Mouse (Mus musculus): Measurements from ENCODE around the gene Rubcn. TPM values are rescaled to one million over a fixed set of nuclear protein-coding genes. Genes with fewer than 3 reads are reported as not detected.
"Not testable (repeated sequence)": the region's sequence is repeated elsewhere in the genome, so short reads cannot be mapped to it uniquely, and the experiment has no call there.

Gene Rubcn
- polyA plus RNA-seq, 1 experiment: 9.9 TPM

DNA sequence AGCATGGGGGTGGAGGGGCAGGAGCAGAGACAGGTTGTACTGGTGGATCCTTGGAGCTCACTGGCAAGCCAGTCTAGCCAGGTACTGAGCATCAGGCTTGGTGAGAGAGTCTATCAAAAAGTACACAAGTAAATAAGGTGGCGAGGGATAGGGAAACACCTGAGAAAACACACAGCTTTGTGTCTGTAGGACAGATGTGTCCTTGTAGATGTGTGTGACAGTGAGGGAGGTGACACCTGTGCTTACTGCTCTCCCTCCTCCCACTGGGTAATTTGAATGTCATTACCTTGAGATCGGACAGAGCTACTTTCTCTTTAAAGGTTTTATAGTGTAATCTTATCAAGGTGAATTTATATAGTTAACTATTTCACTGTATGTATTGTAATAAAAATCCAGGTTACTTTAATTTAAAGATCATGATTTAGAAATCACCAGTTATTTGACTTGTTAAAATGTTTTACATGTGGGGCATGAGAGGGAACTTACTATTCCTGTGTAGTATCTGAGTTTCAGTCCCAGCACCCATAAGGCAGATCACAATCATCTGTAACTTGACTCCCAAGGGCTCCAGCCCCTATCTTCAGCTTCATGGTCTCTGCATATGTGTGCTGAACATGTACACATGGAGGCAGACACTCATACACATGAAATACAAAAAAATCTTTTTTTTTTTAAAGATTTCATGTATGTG, 23.9 kb upstream of the Rubcn start:
- Histone ChIP-seq H3K27me3 (replicated peaks) (no peaks in the 10 kb centered on the region), H3K4me1 (no peaks in the 10 kb centered on the region; the same call in 1 of the 2 replicates), H3K9me3 (no peaks in the 10 kb centered on the region), H3K36me3 (replicated peaks; ENCODE audit: low read length) (peaks cover 78% of the 10 kb centered on the region), H3K4me3 (replicated peaks) (no peak overlapping the region)
- no peak for TF ChIP-seq FLI1 (IDR thresholded peaks at IDR 0.05; ENCODE audit: low read length)
- no peak for TF ChIP-seq GATA1 (IDR thresholded peaks at IDR 0.05; ENCODE audit: borderline replicate concordance, low read length)

DNA sequence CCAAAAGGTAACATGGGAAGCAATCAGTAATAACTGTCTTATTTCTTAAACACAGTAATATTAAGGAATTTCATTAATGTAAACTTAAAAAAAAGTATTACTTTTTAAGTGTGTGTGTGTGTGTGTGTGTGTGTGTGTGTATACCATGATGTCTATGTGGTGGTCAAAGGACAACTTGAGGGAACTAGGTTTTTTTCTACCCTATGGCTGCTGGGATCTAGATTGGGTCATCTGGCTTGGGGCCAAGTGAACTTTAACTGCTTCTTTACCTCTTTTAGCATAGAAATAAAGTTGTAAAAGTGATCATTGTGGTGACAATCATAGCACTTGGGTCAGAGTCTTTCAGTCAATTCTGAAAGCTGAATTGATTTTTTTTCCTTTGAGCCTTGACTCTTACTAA, 18.6 kb upstream of the Rubcn start:
- peaks cover 87% of the 10 kb centered on the region for H3K36me3 ChIP-seq (replicated peaks; ENCODE audit: low read length)
- TF ChIP-seq GATA1 (IDR thresholded peaks at IDR 0.05; ENCODE audit: borderline replicate concordance, low read length): no peak
- no peak for TF ChIP-seq FLI1 (IDR thresholded peaks at IDR 0.05; ENCODE audit: low read length)
- no peaks in the 10 kb centered on the region; the same call in 1 of the 2 replicates for H3K4me1 ChIP-seq

DNA sequence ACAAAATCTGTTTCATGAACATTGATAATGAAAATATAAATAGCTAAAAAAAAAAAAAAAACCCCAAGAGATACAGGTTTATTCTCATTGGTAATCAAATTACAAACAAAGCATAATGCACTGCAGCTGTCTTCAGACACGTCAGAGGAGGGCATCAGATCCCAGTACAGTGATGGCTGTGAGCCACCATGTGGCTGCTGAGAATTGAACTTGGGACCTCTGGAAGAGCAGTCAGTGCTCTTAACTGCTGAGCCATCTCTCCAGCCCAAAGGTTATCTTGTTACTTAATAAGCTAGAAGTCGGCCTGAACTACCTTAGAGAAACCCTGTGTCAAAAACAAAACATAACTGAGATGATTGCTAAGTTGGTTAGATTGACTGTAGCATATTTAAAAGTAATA, 12.3 kb upstream of the Rubcn start:
- Histone ChIP-seq H3K27me3 (replicated peaks) (no peaks in the 10 kb centered on the region), H3K9me3 (no peaks in the 10 kb centered on the region), H3K36me3 (replicated peaks; ENCODE audit: low read length) (peaks cover 76% of the 10 kb centered on the region), H3K4me3 (replicated peaks) (no peak overlapping the region), H3K4me1 (no peaks in the 10 kb centered on the region)
- TF ChIP-seq GATA1 (IDR thresholded peaks at IDR 0.05; ENCODE audit: borderline replicate concordance, low read length) (no peak), FLI1 (IDR thresholded peaks at IDR 0.05; ENCODE audit: low read length) (no peak)

More for the DNA sequence above, 18.6 kb upstream of the Rubcn start:
- Histone ChIP-seq H3K9me3 (no peaks in the 10 kb centered on the region), H3K4me3 (replicated peaks) (no peak overlapping the region), H3K27me3 (replicated peaks) (no peaks in the 10 kb centered on the region)

DNA sequence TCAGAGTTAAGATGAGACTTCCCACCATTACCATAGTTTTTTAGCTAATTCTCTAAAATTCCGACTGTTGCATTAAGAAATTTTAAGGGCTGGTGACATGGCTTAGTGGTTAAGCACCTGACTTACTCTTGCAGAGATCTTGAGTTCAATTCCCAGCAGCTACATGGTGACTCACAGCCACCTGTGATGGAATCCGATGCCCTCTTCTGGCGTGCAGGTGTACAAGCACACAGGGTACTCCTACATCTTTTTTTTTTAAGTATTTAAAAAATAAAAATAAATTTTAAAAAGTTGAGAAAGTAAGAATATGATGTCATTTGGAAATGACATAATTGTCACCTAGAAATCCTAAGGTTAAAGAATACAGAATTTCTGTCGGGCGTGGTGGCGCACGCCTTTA, 10.4 kb upstream of the Rubcn start:
- H3K4me1 ChIP-seq: peaks cover 10% of the 10 kb centered on the region; the same call in 1 of the 2 replicates
- no peaks in the 10 kb centered on the region for H3K27me3 ChIP-seq (replicated peaks)
- TF ChIP-seq FLI1 (IDR thresholded peaks at IDR 0.05; ENCODE audit: low read length) (no peak), GATA1 (IDR thresholded peaks at IDR 0.05; ENCODE audit: borderline replicate concordance, low read length) (no peak)
- H3K4me3 ChIP-seq (replicated peaks): no peak overlapping the region
- no peaks in the 10 kb centered on the region for H3K9me3 ChIP-seq
- H3K36me3 ChIP-seq (replicated peaks; ENCODE audit: low read length): peaks cover 73% of the 10 kb centered on the region

DNA sequence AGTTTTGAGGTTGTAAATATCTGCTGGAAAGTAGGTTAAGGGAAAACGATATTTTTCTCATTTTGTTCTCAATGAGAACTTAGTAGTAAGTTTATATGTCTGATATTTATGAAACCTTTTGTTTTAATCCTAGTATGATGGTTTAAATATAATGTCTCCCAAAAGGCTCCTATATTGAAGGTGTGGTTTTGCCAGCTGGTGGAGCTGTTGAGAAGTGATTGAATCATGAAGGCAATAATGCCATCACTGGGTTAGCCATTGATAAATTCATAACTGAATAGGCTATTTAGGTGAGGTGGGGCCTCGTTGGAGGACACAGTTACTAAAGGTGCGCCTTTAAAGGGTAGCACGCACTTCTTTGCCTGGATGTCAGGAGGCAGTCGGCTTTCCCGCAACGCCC, 4.0 kb upstream of the Rubcn start:
- Histone ChIP-seq H3K27me3 (replicated peaks) (no peaks in the 10 kb centered on the region), H3K9me3 (no peaks in the 10 kb centered on the region), H3K4me1 (peaks cover 44% of the 10 kb centered on the region), H3K4me3 (replicated peaks) (no peak overlapping the region), H3K36me3 (replicated peaks; ENCODE audit: low read length) (peaks cover 29% of the 10 kb centered on the region)
- TF ChIP-seq FLI1 (IDR thresholded peaks at IDR 0.05; ENCODE audit: low read length) (no peak), GATA1 (IDR thresholded peaks at IDR 0.05; ENCODE audit: borderline replicate concordance, low read length) (no peak)

DNA sequence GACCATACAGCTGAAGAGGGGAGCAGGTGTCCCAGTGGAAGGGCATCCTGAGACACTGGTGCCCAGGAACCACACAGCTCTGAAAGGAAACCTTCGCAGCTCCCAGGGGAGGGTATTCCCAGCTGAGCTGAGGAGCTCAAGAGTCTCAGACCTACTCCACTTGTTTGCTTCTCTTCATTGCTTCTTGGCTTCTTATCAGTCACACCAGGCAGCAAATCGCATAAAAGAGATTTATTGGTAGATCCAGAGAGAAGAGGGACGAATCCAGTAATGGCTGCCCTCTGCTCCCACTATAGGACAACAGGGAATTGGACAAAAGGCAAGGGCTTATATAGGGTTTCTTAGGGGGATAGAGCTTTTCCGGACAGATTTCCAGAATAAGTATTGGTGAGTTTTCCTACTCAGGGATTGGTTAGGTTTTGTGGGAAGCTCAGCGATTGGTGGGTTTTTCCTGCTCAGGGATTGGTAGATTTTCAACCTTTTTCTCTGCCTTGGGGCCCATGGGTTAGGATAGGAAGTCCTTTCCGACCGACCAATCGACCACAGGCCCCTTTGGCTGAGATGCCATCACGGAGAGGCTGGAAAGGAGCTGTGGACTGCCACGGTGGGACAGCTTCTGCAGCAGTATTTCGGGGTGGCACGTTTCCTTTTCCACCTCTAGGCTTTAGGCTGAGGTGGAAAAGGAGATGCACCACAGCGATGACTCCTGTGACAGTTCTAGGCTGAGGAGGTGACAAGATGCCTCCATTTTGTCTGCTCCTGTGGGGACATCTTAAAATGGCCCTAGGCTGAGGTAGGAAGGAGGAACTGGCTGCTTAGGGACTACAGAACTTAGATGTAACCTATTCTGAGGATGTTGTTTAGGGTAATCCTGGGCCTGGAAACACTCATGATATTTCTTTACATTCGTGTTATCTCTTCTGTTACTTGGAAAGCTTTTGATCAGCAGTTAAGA, 1.7 kb upstream of the Rubcn start:
- Histone ChIP-seq H3K27me3 (replicated peaks) (no peaks in the 10 kb centered on the region), H3K4me3 (replicated peaks) (peak overlapping the region; percentile 77), H3K9me3 (no peaks in the 10 kb centered on the region), H3K4me1 (peaks cover 42% of the 10 kb centered on the region), H3K36me3 (replicated peaks; ENCODE audit: low read length) (peaks cover 11% of the 10 kb centered on the region)
- TF ChIP-seq GATA1 (IDR thresholded peaks at IDR 0.05; ENCODE audit: borderline replicate concordance, low read length) (no peak), FLI1 (IDR thresholded peaks at IDR 0.05; ENCODE audit: low read length) (no peak)

DNA sequence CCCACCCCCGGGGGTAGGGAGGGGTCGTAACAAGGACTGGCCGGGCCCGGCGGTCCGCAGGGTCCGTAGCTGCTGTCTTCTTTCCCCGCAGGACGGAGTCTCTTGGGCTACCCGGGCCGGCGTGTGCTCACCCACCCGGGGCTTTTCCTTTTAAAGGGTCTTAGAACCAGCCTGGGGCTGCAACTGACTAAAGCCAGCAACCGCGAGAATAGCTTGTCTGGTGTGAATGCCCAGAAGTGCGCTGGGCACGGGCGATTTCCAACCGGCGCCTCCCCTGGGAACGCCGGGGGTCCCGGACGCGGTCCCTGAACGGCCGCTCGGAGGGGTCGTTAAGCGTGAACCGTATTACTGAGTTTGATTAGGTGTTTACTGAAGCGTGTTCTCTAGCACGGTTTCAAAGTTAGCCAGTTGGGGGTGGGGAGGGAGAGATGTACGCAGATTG, 612 bp upstream of the Rubcn start:
- H3K9me3 ChIP-seq: no peaks in the 10 kb centered on the region
- peaks cover 3% of the 10 kb centered on the region for H3K36me3 ChIP-seq (replicated peaks; ENCODE audit: low read length)
- TF ChIP-seq FLI1 (IDR thresholded peaks at IDR 0.05; ENCODE audit: low read length) (no peak), GATA1 (IDR thresholded peaks at IDR 0.05; ENCODE audit: borderline replicate concordance, low read length) (no peak)
- H3K27me3 ChIP-seq (replicated peaks): no peaks in the 10 kb centered on the region
- H3K4me1 ChIP-seq: peaks cover 36% of the 10 kb centered on the region
- peak overlapping the region; percentile 95 for H3K4me3 ChIP-seq (replicated peaks)

DNA sequence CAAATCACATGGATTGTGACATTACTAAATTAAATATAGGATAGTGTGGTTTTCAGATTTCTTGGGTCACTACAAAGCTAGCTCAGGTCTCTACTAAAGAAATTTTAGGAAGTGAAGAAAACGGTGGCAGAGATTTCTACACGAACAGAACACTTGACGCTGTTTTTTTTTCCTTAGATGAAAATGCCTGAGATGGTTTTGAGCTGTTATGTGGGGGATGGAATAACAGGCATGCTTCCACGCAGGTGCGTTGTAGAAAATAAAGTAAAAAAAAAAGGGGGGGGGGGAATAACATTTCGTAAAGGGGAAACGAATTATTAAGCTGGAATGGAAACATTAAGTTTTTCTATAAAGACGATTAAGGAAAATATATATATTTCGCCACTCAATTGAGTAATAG, 735 bp downstream of the Rubcn start:
- no peak for TF ChIP-seq GATA1 (IDR thresholded peaks at IDR 0.05; ENCODE audit: borderline replicate concordance, low read length)
- Histone ChIP-seq H3K4me1 (peaks cover 37% of the 10 kb centered on the region), H3K27me3 (replicated peaks) (no peaks in the 10 kb centered on the region), H3K4me3 (replicated peaks) (peak overlapping the region; percentile 95), H3K36me3 (replicated peaks; ENCODE audit: low read length) (peaks cover 3% of the 10 kb centered on the region), H3K9me3 (no peaks in the 10 kb centered on the region)

DNA sequence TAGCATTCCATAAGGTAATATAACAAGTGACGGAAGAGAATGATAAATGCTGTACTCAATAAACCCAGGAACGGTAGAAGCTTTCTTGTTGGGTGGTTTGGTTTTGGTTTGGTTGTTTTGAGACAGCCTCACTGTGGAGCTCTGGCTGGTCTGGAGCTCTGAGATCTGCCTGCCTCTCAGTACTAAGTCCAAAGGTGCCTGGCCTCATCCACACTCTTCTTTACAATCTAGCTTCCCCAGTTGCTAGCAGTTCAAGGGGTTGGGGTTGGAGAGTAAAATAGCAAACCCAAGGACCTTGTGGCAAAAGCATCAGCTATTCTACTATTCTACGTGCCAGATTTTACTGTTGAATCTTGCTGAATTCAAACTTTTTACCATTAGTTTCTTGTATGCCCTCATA, 1.7 kb downstream of the Rubcn start:
- no peaks in the 10 kb centered on the region for H3K9me3 ChIP-seq
- no peaks in the 10 kb centered on the region for H3K27me3 ChIP-seq (replicated peaks)
- H3K36me3 ChIP-seq (replicated peaks; ENCODE audit: low read length): peaks cover 3% of the 10 kb centered on the region
- TF ChIP-seq FLI1 (IDR thresholded peaks at IDR 0.05; ENCODE audit: low read length) (no peak), GATA1 (IDR thresholded peaks at IDR 0.05; ENCODE audit: borderline replicate concordance, low read length) (no peak)
- peaks cover 34% of the 10 kb centered on the region for H3K4me1 ChIP-seq
- H3K4me3 ChIP-seq (replicated peaks): no peak overlapping the region

DNA sequence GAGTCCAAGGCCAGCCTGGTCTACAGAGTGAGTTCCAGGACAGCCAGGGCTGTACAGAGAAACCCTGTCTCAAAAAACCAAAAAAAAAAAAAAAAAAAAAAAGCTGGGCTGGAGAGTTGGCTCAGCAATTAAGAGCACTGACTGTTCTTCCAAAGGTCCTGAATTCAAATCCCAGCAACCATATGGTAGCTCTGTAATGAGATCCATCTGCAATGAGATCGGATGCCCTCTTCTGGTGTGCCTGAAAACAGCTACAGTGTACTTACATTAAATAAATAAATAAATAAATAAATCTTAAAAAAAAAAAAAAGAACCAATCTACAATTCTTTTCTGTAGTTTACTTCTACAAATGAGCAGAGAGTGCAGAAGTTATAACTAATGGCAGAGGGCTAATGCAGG, 2.3 kb downstream of the Rubcn start:
- not testable (repeated sequence) for H3K4me3 ChIP-seq (replicated peaks); H3K27me3 ChIP-seq (replicated peaks); H3K9me3 ChIP-seq; H3K36me3 ChIP-seq (replicated peaks; ENCODE audit: low read length)
- peaks cover 28% of the 10 kb centered on the region for H3K4me1 ChIP-seq
